Mouse (Mus musculus): Measurements from ENCODE around the gene Cuedc1. TPM values are rescaled to one million over a fixed set of nuclear protein-coding genes. Genes with fewer than 3 reads are reported as not detected.
A peak's percentile ranks its signal among the peaks of the same experiment; 100 is the strongest.

Gene Cuedc1
- total and polyA plus RNA-seq, 3 experiments = 49.3 to 76.9 (median 61.7) TPM

DNA sequence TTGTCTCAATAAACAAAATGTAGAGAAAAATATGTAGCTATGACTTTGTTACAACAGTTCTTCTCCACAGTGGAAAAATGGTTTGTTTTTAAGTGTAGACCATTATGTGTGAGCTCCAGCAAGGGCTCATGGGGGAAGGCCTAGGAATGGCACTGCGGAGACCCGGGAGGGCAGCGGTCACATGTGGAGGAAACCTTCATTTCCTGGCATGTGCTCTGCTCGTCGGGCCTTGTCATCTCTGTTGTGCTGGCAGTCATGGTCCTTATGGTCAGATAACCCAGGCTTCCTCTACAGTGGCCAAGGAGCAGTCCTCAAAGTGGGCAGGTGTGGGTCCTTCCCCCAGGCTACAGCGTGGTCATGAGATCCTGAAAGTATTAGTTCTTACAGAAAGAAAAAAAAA, 14.2 kb upstream of the Cuedc1 start:
- no peak for DNase-seq

DNA sequence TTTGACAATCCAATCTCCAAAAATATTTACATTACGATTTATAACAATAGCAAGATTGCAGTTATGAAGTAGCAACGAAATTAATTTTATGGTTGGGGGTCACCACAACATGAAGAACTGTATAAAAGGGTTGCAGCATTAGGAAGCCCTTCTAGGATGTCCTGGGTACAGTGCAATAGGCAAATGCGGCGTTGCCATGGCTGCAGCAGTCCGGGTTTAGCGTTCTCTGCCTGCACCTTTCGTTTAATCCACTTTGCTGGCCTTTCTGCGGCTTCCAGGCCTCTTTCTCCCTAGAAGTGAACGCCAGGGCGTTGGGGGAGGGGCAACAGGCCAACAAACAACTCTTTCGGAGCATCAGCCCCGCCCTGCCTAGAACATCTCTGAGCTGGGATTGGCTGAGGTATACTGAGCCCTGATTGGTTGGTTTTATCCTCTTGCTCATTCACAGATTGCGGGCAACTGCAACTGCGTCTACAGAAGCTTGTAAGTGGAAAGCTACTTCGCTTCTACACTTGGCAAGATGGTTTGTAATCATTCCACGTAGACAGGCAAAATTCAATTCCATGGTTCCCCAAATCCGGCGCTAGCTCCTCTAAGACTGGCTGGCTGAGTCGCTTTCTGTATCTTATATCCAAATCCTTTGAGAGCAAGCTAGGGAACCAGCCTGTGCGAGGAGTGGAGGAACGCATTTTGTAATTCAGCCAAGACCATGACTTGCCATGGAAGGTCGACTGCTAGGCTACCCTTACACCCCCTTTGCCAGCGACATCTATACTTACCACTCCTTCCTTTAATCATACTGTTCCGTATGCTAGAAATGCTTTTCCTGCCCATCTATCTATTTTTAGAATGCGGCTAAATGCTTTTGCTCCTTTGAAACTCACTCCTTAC, 10.9 kb upstream of the Cuedc1 start:
- DNase-seq = peak; percentile 95

DNA sequence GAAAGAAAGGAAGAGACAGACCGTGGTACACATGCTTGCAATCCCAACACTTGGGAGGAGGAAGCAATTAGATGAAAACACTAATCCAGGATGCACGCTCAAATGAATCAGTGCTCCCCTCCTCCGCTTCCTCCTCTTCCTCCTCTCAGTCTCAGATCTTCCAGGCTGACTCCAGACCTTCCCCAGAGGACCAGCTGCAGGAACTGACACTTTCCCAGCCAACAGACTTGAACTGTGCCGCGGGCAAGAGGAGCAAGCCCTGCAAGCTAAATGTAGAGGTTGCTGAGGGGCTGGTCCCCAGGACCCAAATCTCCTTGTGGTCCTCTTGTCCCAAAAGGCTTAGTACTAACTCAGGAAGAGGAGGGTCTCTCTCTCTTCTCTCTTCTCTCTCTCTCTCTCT, 8.7 kb upstream of the Cuedc1 start:
- no peak for DNase-seq

DNA sequence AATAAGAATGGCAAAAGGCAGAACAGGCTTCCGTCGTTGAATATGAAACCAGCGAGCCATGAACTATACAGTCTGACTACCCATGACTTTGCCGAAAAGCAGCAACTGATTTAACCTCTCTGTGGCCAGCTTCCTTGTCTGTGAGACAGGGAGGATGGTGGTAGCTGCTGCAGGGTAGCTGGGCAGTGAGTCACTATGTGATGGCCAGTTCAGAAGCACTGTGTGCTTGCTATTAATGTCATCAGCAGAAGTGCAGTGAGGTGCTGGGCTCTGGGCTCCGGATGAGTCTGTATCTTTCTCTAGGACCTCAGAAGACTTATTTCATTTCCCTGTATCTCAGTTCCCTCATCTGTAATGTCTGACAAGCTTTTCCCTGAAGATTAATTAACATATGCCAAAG, 7.6 kb upstream of the Cuedc1 start:
- DNase-seq = no peak

DNA sequence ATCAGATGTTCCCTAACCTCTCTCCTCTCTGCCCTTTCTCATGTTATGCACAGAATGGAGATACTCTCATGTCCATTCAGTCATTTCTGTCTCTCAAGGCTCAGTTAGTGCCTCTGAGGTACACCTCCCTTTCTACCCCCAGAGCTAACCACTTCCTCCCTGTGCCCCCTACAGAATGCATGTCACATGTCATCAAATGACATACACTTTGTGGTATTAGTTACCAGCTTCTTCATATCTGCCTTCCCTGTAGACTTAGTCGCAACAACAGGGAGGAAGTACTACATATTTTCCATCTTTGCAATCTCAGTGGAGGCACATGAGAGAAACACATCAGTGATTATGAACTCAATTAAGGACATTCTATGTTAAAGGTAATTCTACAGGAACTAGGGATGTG, 5.9 kb upstream of the Cuedc1 start:
- DNase-seq = no peak

DNA sequence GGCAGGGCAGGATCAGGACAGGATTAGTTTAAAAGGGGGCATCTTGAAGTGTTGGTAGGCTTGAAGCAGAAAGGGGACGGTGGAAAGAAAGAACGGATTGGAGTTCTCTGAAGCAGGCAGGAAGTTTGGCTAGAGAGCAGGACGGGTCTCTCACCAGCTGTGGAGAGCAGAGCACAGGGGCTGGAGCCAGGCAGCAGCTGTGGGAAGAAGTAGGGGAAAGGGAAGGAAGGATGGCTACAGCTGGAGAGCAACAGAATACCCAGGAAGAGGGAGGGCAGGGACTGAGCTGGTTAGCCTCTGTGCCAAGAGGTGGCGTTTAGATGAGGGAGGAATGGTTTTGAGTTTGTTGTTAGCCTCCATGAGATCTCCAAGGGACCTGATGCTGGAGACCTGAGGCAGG, 685 bp upstream of the Cuedc1 start:
- DNase-seq = no peak

DNA sequence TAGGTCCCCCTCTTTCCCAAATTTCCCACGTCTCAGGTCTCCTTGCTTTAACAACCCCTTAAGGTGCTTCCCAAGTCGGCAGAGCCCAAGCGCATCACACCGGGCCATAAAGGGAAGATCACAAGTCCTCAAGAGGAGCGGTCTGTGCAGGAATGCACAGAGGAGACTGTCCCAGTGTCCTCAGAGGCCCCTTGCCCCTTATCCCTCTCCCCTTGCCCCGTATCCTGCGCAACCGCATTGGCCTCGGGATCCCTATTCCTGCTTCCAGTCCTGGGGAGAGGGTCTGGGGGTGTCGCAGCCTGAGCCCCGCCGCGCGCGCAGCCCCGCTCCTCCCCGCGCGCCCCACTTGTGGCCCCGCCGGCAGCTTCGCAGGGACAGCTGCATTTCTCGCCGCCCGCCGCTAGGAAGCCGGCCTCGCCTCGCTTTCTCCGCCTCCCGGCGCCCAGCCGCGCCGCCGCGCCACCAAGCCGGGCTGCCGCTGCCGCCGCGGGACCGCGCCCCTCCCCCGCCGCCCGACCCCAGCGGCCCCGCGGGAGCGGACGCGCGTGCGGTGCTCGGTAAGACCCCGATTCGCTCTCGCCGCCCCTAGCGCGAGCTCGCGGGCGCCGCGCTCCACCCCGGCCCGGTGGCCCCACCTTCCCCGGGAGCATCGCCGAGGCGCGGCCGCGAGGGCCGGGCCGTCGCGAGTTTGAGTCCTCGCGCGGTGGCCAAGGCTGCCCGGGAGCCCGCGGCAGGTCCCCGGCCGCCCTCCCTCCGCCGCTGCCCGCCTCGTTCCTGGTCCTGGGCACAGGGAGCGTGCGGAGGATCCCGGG, 1.1 kb downstream of the Cuedc1 start:
- DNase-seq = peak; percentile 91

DNA sequence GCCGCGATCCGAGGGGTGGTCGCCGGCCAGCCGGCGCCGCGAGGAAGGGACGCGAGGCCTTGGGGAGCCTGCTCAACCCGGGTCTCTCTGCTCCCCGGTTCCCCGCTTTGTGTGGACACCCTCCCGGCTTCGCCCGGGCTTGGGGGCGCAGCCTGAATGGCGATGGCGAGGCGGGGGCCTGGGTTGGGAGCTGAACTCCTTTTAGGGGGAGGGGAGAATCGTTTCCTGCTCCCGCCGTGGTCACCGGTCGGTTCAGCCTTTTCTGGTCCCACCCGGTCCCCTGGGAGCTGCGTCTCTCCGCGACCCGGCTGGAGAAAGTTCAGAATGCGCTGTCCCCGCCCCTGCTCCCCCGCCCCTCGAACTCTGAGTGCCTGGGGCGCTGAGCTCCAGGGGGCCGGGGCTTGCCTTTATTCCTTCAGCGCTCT, 1.8 kb downstream of the Cuedc1 start:
- peak; percentile 87 for DNase-seq

DNA sequence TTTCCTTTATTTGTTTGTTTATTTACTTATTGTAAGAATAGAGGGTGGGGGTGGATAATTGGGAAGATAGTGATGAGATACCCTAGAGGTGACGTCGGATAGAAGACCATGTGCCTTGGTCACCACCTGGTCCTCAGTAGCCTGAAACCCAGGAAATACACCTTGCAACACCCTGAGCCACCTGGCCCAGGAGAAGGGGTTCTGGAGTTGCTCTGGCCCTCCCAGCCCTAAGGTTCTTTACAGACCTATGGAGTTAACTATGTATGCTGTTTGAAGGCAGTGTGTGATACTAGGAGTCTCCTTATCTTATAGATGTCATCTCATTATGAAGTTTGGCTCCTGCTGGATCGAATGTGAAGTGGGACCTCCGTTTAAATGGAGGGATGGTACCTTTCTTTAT, 2.3 kb downstream of the Cuedc1 start:
- DNase-seq = no peak

DNA sequence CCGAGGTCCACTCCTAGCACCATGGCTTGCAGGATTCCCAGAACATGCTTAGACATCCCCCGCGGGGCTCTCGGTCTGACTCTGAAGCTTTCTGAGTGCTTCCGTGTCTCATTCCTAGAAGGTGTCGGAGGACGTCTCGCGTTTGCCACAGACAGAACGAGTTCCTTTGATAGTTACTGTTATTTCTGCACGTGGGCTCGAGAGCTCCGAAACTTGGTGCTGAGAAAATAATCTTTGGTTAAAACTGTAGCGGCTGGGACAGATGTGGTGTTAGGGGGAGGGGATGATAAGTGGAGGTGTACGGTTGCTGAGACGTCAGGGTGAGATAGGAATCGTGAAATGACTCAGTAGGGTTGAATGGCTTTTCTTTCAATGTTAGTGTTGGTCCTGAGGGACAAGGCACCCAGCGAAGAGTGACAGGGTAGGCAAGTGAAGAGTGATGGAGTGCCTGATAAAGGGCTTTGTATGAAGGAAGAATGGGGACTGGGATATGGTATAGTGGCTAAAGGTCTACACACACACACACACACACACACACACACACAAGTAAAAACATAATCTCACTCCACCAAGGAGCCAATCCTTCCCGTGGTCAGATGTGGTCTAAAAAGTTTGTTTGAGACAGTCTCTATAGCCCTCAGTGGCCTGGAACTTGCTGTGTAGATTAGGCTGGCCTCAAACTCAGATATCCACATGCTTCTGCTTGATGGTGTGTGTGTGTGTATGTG, 5.5 kb downstream of the Cuedc1 start:
- no peak for DNase-seq

DNA sequence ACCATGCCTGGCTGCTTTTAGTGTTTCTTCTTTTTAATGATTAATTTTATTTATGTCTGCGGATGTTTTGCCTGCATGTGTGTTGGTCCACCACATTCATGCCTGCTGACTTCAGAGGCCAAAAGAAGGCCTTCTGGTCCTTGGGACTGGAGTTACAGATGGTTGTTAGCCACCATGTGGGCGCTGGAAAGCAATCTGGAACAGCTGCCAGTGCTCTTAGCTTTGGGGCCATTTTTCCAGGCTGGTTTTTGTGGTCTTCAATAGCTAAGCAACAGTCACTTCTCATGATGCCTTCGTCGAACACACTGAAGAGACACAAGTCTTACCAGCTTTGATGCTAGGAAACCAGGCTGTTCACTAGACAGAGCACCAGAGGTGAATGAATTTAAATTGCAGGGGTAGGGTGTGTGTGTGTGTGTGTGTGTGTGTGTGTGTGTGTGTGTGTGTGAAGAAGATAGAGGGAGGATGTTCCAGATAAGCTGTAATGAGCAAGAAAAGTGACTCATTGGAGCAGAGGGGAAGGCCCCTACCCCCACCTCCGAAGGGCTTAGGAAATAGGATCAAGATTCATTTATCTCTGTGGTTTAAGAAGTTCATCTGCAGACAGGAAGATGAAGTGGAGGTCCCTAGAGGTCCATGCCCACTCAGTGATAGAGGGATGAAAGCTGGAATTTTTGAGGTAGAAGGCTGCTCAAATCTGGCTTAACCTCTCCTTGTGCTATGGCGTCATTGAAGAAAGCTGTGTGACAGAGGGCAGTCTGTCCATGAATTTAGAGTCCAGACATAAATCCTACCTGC, 7.8 kb downstream of the Cuedc1 start:
- peak; percentile 58 for DNase-seq

DNA sequence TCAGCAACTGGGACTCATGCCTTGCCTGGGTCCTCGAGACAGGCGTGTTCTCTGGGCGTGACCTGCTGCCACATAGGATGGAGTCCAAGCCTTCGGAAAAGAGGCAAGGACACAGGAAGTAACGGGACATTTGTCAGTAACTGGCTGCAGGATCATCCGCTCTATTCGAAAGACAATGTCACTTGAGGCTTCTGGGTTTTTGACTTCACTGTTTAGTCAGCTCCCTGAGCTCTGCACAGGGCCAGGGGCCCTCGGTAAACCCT, 8.4 kb downstream of the Cuedc1 start:
- DNase-seq = peak; percentile 62

DNA sequence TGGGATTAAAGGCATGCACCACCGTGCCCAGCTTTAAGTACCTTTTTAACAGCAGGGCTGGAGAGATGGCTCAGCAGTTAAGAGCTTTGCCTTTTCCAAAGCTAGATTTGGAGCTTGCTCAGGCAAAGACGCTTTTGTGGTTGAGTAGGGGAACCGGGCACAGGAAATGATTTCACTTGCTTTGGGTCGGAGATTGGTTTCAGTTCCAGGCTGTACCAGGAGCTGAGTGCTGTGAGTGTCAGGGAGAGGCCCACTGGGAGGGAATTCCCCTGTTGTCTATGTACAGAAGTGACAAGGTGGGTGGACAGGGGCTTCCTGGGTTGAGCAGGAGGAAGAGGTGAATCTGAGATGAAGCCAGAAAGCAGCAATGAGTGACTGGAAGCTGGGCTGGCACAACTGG, 9.5 kb downstream of the Cuedc1 start:
- DNase-seq = no peak

DNA sequence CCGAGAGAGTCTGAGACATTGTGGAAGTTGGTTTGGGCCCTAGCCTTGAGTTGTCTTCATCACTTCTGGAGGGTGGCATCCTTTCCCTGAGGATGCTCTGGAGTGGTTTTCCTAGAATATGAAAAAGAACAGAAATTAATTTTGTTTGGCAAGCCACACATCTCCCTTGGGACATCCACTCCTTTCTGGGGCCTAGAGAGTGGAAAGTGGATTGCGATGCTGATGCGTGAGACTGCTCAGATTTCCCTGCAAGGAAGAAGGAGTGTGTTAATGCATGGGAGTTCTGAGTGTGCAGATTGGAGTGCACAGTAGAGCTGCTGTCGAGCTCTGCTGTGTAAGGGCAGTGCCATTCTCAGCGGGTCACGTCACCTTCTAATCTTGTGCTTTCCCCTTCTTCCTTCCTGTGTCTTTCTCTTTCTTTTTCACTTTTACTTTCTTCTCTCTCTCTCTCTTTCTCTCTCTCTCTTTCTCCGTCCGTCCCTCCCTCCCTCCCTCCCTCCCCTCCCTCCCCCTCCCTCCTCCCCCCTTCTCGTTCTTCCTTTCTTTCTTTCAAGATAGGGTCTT, 12.3 kb downstream of the Cuedc1 start:
- no peak for DNase-seq

DNA sequence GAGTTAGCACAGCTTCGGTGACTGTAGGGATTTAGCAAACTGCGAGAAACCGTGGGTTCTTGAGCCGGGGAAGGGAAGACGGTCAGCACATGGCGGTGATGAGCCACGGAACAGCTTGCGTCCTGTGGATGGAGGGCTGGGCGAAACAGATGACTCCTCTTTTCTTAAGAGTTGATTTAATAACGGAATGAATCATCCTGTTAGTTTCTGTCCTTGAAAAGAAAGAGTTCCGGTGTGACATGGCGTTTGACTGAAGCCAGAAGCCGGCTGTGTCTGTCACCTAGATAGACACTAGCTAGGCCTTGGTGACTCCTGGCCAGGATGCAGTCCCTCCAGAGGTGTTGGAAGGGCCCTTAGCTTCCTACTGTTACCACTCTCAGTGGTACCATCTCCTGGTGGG, 14.2 kb downstream of the Cuedc1 start:
- peak; percentile 74 for DNase-seq

DNA sequence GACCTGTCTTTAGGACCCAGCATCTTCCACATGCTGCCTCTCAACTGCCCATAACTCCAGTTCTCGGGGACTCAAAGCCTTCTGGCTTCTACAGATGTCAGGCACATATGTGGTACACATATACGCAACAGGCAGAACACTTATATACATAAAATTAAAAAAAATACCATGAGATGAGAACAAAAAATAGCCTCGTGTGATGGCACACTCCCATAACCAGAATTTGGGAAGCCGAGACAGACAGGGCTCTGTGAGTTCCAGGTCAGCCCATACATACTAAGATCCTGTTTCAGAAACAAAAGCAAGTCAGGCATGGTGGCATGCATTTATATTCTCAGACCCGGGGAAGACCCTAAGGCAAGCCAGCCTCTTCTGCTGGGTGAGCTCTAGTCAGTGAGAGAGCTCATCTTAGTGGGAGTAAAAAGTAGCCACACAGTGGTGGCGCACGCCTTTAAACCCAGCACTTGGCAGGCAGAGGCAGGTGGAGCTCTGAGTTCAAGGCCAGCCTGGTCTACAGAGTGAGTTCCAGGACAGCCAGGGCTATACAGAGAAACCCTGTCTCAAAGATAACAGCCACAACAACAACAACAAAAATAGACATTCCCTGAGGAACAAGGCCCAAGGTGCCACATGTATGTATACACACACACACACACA, 14.9 kb downstream of the Cuedc1 start:
- peak; percentile 50 for DNase-seq

DNA sequence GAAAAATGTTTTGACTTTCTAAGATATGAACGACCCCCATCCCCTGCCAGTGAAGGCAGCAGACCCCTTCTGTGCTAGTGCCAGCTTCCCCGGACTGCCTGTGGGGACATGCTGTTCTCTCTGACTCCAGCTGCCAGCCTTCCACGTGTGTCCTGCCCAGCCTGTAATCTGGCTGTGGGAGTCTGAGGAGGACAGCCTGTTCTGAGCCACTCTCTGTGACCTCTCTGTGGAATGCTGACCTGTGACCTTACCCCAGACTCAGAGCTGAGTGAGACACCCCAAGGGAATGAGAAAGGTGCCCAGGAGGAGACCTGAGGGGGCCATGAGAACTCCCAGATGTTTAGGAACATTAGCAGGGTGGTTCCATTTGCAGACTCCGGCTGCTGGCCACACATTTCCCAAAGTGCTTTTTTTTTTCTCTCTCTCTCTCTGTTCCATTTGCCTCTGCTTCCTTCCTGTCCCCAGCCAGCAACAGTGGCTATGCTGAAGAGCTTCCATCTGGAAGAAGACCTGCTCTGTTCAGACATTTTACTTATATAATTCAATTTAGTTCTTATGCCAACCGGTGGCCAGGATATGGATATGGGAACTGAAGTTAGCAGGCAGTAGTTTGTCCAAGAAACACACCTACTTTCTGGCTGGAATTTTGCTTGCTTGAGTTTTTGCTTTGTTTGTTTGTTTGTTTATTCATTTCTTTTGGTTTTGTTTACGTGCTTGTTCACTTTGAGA, 15.8 kb downstream of the Cuedc1 start:
- DNase-seq = peak; percentile 56

DNA sequence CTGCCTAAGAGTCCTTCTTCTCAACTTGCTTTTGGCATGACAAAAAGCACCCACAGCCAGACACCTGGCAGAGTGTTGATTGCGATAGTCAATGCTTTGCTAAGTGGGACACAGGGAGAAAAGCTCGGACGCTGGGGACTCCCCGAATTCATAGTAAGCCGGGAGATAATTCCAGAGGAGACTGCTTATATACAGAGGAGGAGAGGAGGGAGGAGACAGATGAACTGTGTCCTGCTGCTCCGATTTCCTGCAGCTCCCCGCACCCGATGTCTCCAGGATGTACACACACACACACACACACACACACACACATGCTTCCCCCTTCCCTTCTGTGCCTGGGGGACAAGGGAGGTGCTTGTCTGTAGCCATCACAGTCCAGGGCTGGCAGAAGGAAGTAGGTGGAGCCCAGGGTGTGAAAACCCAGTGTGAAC, 17.0 kb downstream of the Cuedc1 start:
- peak; percentile 68 for DNase-seq

DNA sequence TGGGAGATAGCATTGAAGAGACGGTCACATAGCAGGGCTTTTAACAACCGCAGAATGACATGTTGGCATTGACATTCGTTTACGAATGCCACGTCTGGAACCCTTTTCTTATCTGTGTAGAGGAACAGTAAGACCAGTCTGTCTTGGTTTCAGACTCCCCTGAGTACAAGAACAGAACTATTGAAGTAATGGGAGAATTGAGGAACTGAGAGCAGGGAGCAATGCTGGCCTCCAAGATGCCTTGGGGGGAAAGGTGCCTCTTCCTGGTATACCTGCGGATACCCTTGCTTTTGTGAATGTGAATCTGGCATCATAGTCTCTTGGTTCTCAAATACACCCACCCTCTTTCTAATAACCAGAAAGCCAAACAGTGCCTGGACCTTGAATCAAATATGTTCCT, 18.7 kb downstream of the Cuedc1 start:
- DNase-seq = no peak

DNA sequence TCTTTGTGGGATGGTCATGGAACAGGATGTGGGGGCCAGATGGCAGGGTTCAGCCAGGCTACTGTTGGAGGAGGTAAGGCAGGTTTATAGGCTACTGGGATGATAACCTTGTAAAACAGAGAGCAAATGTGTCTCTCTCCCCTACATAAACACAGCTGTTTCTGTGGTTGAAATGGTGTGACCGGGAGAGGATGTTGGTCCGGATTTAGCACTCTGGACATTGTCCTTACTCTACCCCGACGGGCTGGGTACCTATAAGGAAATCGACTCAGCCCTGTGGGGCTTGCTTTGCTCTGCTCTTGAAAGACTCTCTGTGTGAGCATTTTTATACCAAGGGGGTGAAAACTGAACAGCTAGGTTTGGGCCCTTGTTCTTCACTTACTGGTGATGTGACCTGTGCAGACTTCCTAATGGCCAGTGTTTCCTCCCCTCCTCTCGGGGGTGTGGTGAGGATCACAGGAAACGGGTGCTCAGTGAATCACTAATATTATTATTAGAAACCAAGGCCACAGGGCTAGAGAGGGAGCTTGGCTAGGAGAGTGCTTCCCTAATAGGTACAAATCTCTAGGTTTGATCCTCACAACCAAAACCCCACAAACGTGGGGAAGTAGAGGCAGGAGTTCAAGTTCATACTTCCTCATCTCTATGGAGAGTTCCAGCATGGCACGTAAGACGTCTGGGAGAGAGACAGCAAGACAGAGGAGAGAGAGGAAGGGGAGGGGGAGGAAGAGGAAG, 19.7 kb downstream of the Cuedc1 start:
- peak; percentile 82 for DNase-seq
